19 mouse cellular contexts compared by ENCODE assay signal in the genomic region with DNA sequence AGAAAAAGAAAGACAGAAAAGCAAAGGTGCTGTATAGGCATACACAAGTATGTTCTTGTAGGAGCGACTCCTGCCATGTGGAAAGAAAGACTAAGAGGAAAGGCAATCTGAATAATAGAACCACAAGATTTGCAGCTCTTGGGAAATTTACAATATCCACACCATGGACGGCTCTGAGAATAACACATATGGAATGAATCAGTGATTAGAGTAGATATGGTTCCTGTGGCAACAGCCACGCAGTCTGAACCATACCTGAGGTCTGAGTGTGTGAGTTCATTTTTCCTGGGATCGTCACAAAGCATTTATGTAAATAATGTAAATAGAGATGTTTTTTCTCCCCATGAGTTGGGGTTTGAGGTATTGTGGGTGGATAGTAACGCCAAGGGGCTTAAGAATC.
DNase-seq lines count a peak whose midpoint lies in the region; ATAC-seq lines count a peak whose summit lies in the region.
"Had no signal": no experiment of that assay in that cellular context is flagged by ENCODE, and none has a peak within 500 bp of the region (broad histone marks: within the 10 kb centered on the region; RNA-seq: fewer than 3 reads in every experiment).

No protein-coding gene starts in this region.

- no peaks in the 10 kb centered on the region for H3K36me3 ChIP-seq in embryonic facial prominence, embryonic 14.5 days (ENCODE audit: control insufficient read depth, insufficient read depth, low read length)
- no peaks in the 10 kb centered on the region for H3K36me3 ChIP-seq in heart, embryonic 11.5 days (ENCODE audit: control insufficient read depth, insufficient read depth, low read length)
- no peaks in the 10 kb centered on the region for H3K36me3 ChIP-seq in neural tube, embryonic 15.5 days
- H3K36me3 ChIP-seq: embryonic facial prominence, embryonic 13.5 days; forebrain, embryonic 15.5 days had no signal

- H3K4me1 ChIP-seq in embryonic facial prominence, embryonic 14.5 days (ENCODE audit: control insufficient read depth, insufficient read depth, low read length), result no peaks in the 10 kb centered on the region
- no peaks in the 10 kb centered on the region for H3K4me1 ChIP-seq in heart, embryonic 11.5 days (ENCODE audit: control insufficient read depth, insufficient read depth, low read length)
- H3K4me1 ChIP-seq in neural tube, embryonic 15.5 days, result no peaks in the 10 kb centered on the region
- H3K4me1 ChIP-seq: embryonic facial prominence, embryonic 13.5 days; forebrain, embryonic 13.5 days; forebrain, embryonic 15.5 days had no signal

- no peaks in the 10 kb centered on the region for H3K27me3 ChIP-seq in embryonic facial prominence, embryonic 14.5 days (replicated peaks; ENCODE audit: control insufficient read depth, insufficient read depth, low read length)
- H3K27me3 ChIP-seq in heart, embryonic 11.5 days (ENCODE audit: control insufficient read depth, insufficient read depth, low read length), result no peaks in the 10 kb centered on the region
- H3K27me3 ChIP-seq in neural tube, embryonic 15.5 days (replicated peaks), result no peaks in the 10 kb centered on the region
- H3K27me3 ChIP-seq: embryonic facial prominence, embryonic 13.5 days; forebrain, embryonic 13.5 days; forebrain, embryonic 15.5 days had no signal

- no peaks in the 10 kb centered on the region for H3K9me3 ChIP-seq in embryonic facial prominence, embryonic 14.5 days (ENCODE audit: control insufficient read depth, low read length)
- H3K9me3 ChIP-seq in heart, embryonic 11.5 days (replicated peaks; ENCODE audit: control insufficient read depth, low read length), result no peaks in the 10 kb centered on the region
- H3K9me3 ChIP-seq in neural tube, embryonic 15.5 days (replicated peaks), result no peaks in the 10 kb centered on the region
- H3K9me3 ChIP-seq: embryonic facial prominence, embryonic 13.5 days; forebrain, embryonic 13.5 days; forebrain, embryonic 15.5 days had no signal

- no peak overlapping the region for H3K9ac ChIP-seq in embryonic facial prominence, embryonic 14.5 days (ENCODE audit: low read depth, low read length)
- H3K9ac ChIP-seq in heart, embryonic 11.5 days (ENCODE audit: low read depth, low read length), result no peak overlapping the region
- H3K9ac ChIP-seq in neural tube, embryonic 15.5 days (replicated peaks), result no peak overlapping the region
- H3K9ac ChIP-seq: embryonic facial prominence, embryonic 13.5 days; forebrain, embryonic 13.5 days; forebrain, embryonic 15.5 days; forebrain, postnatal 0 days had no signal

- H3K4me3 ChIP-seq in embryonic facial prominence, embryonic 14.5 days (ENCODE audit: low read depth, low read length), result no peak overlapping the region
- no peak overlapping the region for H3K4me3 ChIP-seq in heart, embryonic 11.5 days (ENCODE audit: low read depth, low read length)
- H3K4me3 ChIP-seq in neural tube, embryonic 15.5 days (replicated peaks), result no peak overlapping the region
- H3K4me3 ChIP-seq: embryonic facial prominence, embryonic 13.5 days; forebrain, embryonic 13.5 days; forebrain, embryonic 15.5 days had no signal

- no peak overlapping the region for H3K27ac ChIP-seq in embryonic facial prominence, embryonic 14.5 days (replicated peaks; ENCODE audit: low read depth, low read length)
- no peak overlapping the region for H3K27ac ChIP-seq in heart, embryonic 11.5 days (ENCODE audit: low read depth, low read length)
- no peak overlapping the region for H3K27ac ChIP-seq in neural tube, embryonic 15.5 days (replicated peaks)
- H3K27ac ChIP-seq: embryonic facial prominence, embryonic 13.5 days; forebrain, embryonic 13.5 days; forebrain, embryonic 15.5 days had no signal

- 46% methylated on average over 5 of the region's 5 CpGs for WGBS in embryonic facial prominence, embryonic 14.5 days
- 74% methylated on average over 5 of the region's 5 CpGs for WGBS in heart, embryonic 11.5 days (ENCODE audit: insufficient replicate concordance)
- WGBS in neural tube, embryonic 15.5 days, result 88% methylated on average over 5 of the region's 5 CpGs

- ATAC-seq in embryonic facial prominence, embryonic 14.5 days (ENCODE audit: low read depth), result peak; percentile 37; the same call in 1 of the 2 replicates
- ATAC-seq in heart, embryonic 11.5 days (replicated peaks; ENCODE audit: insufficient number of reproducible peaks, low FRiP score, low TSS enrichment), result no peak
- ATAC-seq in neural tube, embryonic 15.5 days (ENCODE audit: low FRiP score), result no peak
- ATAC-seq: forebrain, embryonic 13.5 days; forebrain, embryonic 15.5 days; forebrain, postnatal 0 days had no signal

- no peak overlapping the region for H3K4me2 ChIP-seq in embryonic facial prominence, embryonic 14.5 days (ENCODE audit: low read depth, low read length)
- no peak overlapping the region for H3K4me2 ChIP-seq in heart, embryonic 11.5 days
- H3K4me2 ChIP-seq in neural tube, embryonic 15.5 days, result no peak overlapping the region
- H3K4me2 ChIP-seq: embryonic facial prominence, embryonic 13.5 days; forebrain, embryonic 13.5 days; forebrain, embryonic 15.5 days had no signal

- peak; percentile 1 for DNase-seq in embryo, embryonic 10.5 days (ENCODE audit: low spot score)
- no peak for DNase-seq in embryo, embryonic 11 days
- DNase-seq in 3T3-L1 (ENCODE audit: low read depth, low spot score), result peak; percentile 41
- peak; percentile 57 for DNase-seq in NIH3T3 (ENCODE audit: low read depth)
- DNase-seq in embryonic facial prominence, embryonic 14.5 days (ENCODE audit: low spot score), result peak; percentile 33
- DNase-seq: adrenal gland, adult 8-10 months; adrenal gland, postnatal 14 days; adrenal gland, postnatal 36 days; cerebellum, adult 11-12 months; cerebellum, adult 2 months; cerebellum, adult 9-10 months; cerebellum, postnatal 10 days; cerebellum, postnatal 25 days; forebrain, postnatal 0 days had no signal
